Comparison of ENCODE assay signal across 8 mouse cellular contexts in the genomic region with DNA sequence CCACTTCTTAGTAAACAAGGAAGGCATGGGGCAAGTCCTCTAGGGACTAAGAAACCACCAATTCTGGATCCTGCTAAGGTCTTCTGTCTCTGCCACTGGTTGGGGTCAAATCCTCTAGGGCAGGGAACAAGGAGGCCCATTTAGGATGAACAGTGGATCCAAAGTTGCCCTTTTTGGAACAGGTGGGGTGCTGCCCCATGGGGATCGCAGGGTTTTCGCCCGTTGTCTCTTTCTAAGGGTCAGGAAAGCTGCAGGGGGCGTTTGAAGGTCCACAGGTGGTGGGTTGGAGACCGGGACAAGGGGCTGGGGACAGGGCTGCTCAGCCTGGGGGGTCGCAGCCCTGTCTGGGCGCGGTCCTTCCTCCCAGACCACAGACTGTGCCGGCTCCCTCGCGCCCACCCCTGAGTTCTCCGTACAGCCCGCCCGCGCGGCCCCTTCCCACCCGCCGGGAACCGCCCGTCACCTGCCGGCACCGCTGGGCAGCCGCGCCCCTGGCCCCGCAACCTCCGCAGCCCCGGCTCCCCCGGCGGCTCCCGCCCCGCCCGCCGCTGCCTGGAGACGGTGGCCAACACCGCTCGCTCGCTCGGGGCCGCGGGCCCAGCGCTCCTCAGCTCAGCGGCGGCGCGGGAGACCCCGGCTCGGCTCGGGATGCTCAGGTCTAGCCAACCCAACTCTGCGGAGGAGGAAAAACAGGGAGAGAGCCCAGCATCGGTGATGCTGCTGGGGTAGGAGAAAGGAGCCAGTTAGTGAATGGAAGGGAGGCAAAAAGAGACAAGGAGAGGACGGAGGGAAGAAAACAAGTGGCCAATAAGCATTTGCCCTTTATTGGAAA. TPM values are rescaled to one million over a fixed set of nuclear protein-coding genes. Genes with fewer than 3 reads are reported as not detected.
DNase-seq lines count a peak whose midpoint lies in the region; ATAC-seq and TF ChIP-seq lines count a peak whose summit lies in the region.

A gene (minus strand): TSS at position 533 of the 832 bp plus-strand sequence.

- peak within 1 kb of the TSS; percentile 90 for H3K4me2 ChIP-seq in limb, embryonic 14.5 days (replicated peaks; ENCODE audit: low read depth, low read length, severe bottlenecking)

- H3K27ac ChIP-seq in testis, adult 2 months (ENCODE audit: control insufficient read depth, insufficient read depth, low read depth, low read length): peak within 1 kb of the TSS; percentile 92
- no peak within 1 kb of the TSS for H3K27ac ChIP-seq in limb, embryonic 14.5 days (replicated peaks; ENCODE audit: low read depth, low read length)

- peak; percentile 64 for TF ChIP-seq POLR2A in testis, adult 2 months (IDR thresholded peaks at IDR 0.05; ENCODE audit: control insufficient read depth, low read depth, low read length)
- TF ChIP-seq POLR2A in limb, embryonic 14.5 days (IDR thresholded peaks at IDR 0.05; ENCODE audit: borderline replicate concordance, extremely low read depth, insufficient read depth, insufficient read length): no peak

- peak within 1 kb of the TSS; percentile 38 for H3K9ac ChIP-seq in limb, embryonic 14.5 days (ENCODE audit: low read depth, low read length, severe bottlenecking)

- H3K4me1 ChIP-seq in testis, adult 2 months (ENCODE audit: control insufficient read depth, insufficient read depth, low read length): peaks cover 2% of the 10 kb centered on the region
- H3K4me1 ChIP-seq in limb, embryonic 14.5 days (ENCODE audit: control insufficient read depth, insufficient read depth, low read length): no peaks in the 10 kb centered on the region

- H3K4me3 ChIP-seq in testis, adult 2 months (ENCODE audit: control insufficient read depth, low read depth, low read length): peak within 1 kb of the TSS; percentile 92
- H3K4me3 ChIP-seq in limb, embryonic 14.5 days (replicated peaks; ENCODE audit: low read length): peak within 1 kb of the TSS; percentile 37

- intact Hi-C loops in gastrocnemius, postnatal 14 days (cut with DNase I; ENCODE audit: low total_unique reads): no loop called here

- no peaks in the 10 kb centered on the region for H3K9me3 ChIP-seq in limb, embryonic 14.5 days (ENCODE audit: control insufficient read depth, low read length)

- H3K27me3 ChIP-seq in testis, adult 2 months (ENCODE audit: control insufficient read depth, insufficient read depth, low read length): no peaks in the 10 kb centered on the region
- H3K27me3 ChIP-seq in limb, embryonic 14.5 days (ENCODE audit: control insufficient read depth, insufficient read depth, low read length): peaks cover 24% of the 10 kb centered on the region

- 3% methylated on average over 46 of the region's 51 CpGs for WGBS in limb, embryonic 14.5 days

- no peak for TF ChIP-seq CTCF in testis, adult 2 months (IDR thresholded peaks at IDR 0.05; ENCODE audit: control insufficient read depth, insufficient read depth, insufficient replicate concordance, low read depth, low read length)

- H3K36me3 ChIP-seq in testis, adult 2 months (ENCODE audit: control insufficient read depth, insufficient read depth, low read length): no peaks in the 10 kb centered on the region; the same call in 1 of the 2 replicates
- no peaks in the 10 kb centered on the region for H3K36me3 ChIP-seq in limb, embryonic 14.5 days (ENCODE audit: control insufficient read depth, insufficient read depth, low read length)

- peak; percentile 34; the same call in 1 of the 2 replicates for ATAC-seq in limb, embryonic 14.5 days (ENCODE audit: low FRiP score, low read depth)
- no peak for ATAC-seq in activated CD4-positive, CD25-positive, alpha-beta regulatory T cell, adult 4 months

- peak; percentile 4 for DNase-seq in gastrocnemius, postnatal 14 days
- DNase-seq in gastrocnemius, postnatal 4 days (ENCODE audit: low spot score in 2 of 2): no peak
- DNase-seq in testis, postnatal 10 days (ENCODE audit: low spot score): no peak
- no peak for DNase-seq in limb, embryonic 14.5 days (ENCODE audit: low spot score)
- DNase-seq in testis, postnatal 14 days (ENCODE audit: low spot score): peak; percentile 9
- no peak for DNase-seq in spleen, adult 12 weeks (ENCODE audit: low spot score)

RNA-seq across cellular contexts. Expression of the gene that starts here (rescaled TPM):
- total RNA-seq in gastrocnemius, postnatal 14 days (2021): not detected
- total RNA-seq in gastrocnemius, postnatal 4 days (2021): not detected
- polyA plus RNA-seq in testis, adult 2 months (2012; rRNA removed): 28.7 and 29.0 TPM in 2 replicates
- 0.04 and 0.06 TPM in 2 replicates for polyA plus RNA-seq in limb, embryonic 14.5 days (2012; rRNA removed)
- 0.08 TPM in 1 of 2 replicates, not detected in the other for polyA plus RNA-seq in limb, embryonic 14.5 days (2014; fragmentation: Nextera tagmentation; extraction: Ambion mirVana)
- polyA plus RNA-seq in activated CD4-positive, CD25-positive, alpha-beta regulatory T cell, adult 4 months (2017; shearing (Covaris generic)): not detected

Comparison
In these comparisons a context has a peak if more than half of its experiments do, and no peak if none do; other contexts are left out.
1. RNA of the gene that starts here (polyA plus RNA-seq): 28.7 to 29.0 TPM in testis, adult 2 months; 0.04 to 0.08 TPM in limb, embryonic 14.5 days and not detected in activated CD4-positive, CD25-positive, alpha-beta regulatory T cell, adult 4 months; every median in the first group is over 10 times any median in the second.
2. Peak in DNase-seq in gastrocnemius, postnatal 14 days; RNA of the gene not detected or under 1 TPM.
3. Peak in ATAC-seq, H3K4me3 ChIP-seq, H3K9ac ChIP-seq and H3K4me2 ChIP-seq in limb, embryonic 14.5 days; RNA of the gene not detected or under 1 TPM.